Mouse (Mus musculus) lung, embryonic 14.5 days (tissue): ENCODE data around the gene Slc7a9. TPM values are rescaled to one million over a fixed set of nuclear protein-coding genes. Genes with fewer than 3 reads are reported as not detected.
A peak's percentile ranks its signal among the peaks of the same experiment; 100 is the strongest.

ENCODE experiments used
- ATAC-seq: fragments of 200-750 bp; cut with Nextera tagmentation; 2 replicates; pipeline ENCODE4 v1.8.0; 2017; ENCODE audit warnings: mild to moderate bottlenecking, moderate TSS enrichment, moderate library complexity; ENCODE audit not compliant: insufficient read depth
- DNase-seq: peaks from one replicate; pipeline ENCODE4 v3.0.0-alpha.2; 2015
- H3K27ac ChIP-seq: fragments of 300-500 bp; sonication (generic); 2 replicates; pipeline ENCODE4 v1.5.1; 2014; ENCODE audit warnings: low read depth, mild to moderate bottlenecking, moderate library complexity
- H3K27me3 ChIP-seq: fragments of 300-500 bp; sonication (generic); 2 replicates; pipeline ENCODE4 v1.6.1; 2014; ENCODE audit warnings: low read length, control low read depth; ENCODE audit not compliant: insufficient read depth
- H3K36me3 ChIP-seq: fragments of 300-500 bp; sonication (generic); 2 replicates; pipeline ENCODE4 v1.6.1; 2014; ENCODE audit warnings: control low read depth; ENCODE audit not compliant: insufficient read depth
- H3K4me1 ChIP-seq: fragments of 300-500 bp; sonication (generic); 2 replicates; pipeline ENCODE4 v1.6.1; 2014; ENCODE audit warnings: antibody characterized with exemption, control low read depth; ENCODE audit not compliant: insufficient read depth
- H3K4me2 ChIP-seq: fragments of 300-500 bp; sonication (generic); 2 replicates; pipeline ENCODE4 v1.6.1; 2014; ENCODE audit warnings: mild to moderate bottlenecking
- H3K4me3 ChIP-seq: fragments of 300-500 bp; sonication (generic); 2 replicates; pipeline ENCODE4 v1.5.1; 2014; ENCODE audit warnings: low read depth, low read length
- H3K9ac ChIP-seq: fragments of 300-500 bp; sonication (generic); 2 replicates; pipeline ENCODE4 v1.6.1; 2014
- H3K9me3 ChIP-seq: fragments of 300-500 bp; sonication (generic); 2 replicates; pipeline ENCODE4 v1.6.1; 2016; ENCODE audit warnings: low read depth, low read length, control low read depth
- CTCF ChIP-seq: IDR thresholded peaks from 2 replicates; pipeline ENCODE4 v1.5.1; 2016; ENCODE audit warnings: antibody characterized with exemption, low read depth
- whole genome bisulfite sequencing: fragments of 180-500 bp; shearing (Covaris S2); extraction: QIAGEN DNeasy Blood & Tissue Kit; methylation state at CpG from one replicate; pipeline ENCODE4 v1.1.7; 2014; 5-methylcytosine and 5-hydroxymethylcytosine counted together
- polyA plus RNA-seq: library from polyadenylated mRNA; unstranded; fragments of >200 nt; fragmentation: Nextera tagmentation; extraction: Ambion mirVana; gene quantifications from 2 replicates; pipeline ENCODE4 v1.2.1, GENCODE M21; 2014

Slc7a9 gene
- 0.49 and 0.67 TPM in 2 replicates for polyA plus RNA-seq

DNA sequence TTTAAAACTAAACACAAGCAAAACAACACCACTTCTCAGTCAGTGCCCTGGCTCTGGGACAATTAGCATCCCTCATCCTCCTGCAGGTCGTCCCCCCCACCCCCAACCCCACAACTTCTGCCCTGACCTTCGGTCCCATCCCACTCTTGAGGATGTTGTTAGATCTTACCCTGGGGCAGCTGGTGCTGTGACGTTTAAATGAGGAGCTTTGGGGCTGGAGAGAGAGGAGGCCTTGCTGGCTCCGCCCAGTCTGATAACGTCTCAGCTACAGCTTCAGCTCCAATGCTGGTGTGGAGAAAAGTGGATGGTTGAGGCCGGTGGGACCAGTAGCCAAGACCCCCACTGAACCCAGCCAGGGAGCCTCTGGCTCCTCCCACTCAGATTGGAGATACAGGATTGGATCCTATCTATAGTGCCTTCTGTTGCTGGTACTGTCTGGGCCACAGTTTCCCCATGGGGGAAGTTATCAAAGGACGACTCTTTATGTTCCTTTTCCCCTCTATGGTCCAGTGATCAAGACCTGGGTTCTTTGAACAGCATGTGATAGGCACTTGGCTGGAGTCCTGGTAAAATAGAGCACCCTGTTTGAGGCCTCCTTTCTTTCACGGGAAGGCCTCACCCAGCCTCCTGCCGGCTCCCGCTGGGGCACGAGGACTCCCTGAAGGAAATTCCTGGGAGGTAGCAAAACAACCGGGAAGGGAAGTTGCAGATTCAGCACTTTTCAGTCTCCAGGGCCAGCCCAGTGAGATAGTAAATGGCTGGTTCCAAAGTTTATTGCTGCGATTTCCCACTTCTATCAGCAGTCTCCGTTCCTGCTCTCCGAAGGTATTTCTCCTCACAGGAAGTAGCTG, at the start of gene Slc7a9:
TSS of gene Slc7a9 (plus strand) at position 801 of the 851 bp plus-strand sequence.
- DNase-seq: peak; percentile 37
- WGBS: 20% methylated on average over 15 of the region's 15 CpGs
- peak; percentile 21; the same call in 1 of the 2 replicates for ATAC-seq
- Histone ChIP-seq H3K4me3 (no peak within 1 kb of the TSS), H3K9me3 (no peaks in the 10 kb centered on the region), H3K27me3 (no peaks in the 10 kb centered on the region), H3K4me2 (no peak within 1 kb of the TSS), H3K4me1 (no peaks in the 10 kb centered on the region), H3K9ac (peak within 1 kb of the TSS; percentile 5; the same call in 1 of the 2 replicates), H3K36me3 (no peaks in the 10 kb centered on the region), H3K27ac (0 out of 2 replicates have a peak within 1 kb of the TSS, but pooled peaks have one; percentile 6)
- TF ChIP-seq CTCF: no peak

DNA sequence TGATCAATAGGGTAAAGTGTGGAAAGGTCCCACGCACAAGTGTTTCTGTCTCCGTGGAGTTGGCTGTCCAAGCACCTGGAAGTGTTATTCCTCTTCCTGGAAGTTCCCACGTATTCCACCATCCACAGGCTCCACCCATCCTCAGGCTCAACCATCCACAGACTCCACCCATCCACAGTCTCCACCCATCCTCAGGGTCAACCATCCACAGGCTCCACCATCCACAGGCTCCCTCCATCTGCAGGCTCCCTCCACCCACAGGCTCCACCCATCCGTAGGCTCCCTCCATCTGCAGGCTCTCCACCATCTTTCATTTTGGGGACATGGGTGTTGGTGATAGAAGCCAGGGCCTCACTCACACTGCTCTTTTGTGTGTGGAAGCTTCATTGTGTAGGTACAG, 47.4 kb upstream of the Slc7a9 start:
- no peak for DNase-seq
- Histone ChIP-seq H3K4me2 (no peak overlapping the region), H3K27me3 (no peaks in the 10 kb centered on the region), H3K4me1 (no peaks in the 10 kb centered on the region), H3K27ac (no peak overlapping the region), H3K9ac (no peak overlapping the region), H3K9me3 (no peaks in the 10 kb centered on the region), H3K4me3 (no peak overlapping the region), H3K36me3 (peaks cover 62% of the 10 kb centered on the region)
- WGBS: 88% methylated on average over 4 of the region's 4 CpGs
- no peak for ATAC-seq
- no peak for TF ChIP-seq CTCF

DNA sequence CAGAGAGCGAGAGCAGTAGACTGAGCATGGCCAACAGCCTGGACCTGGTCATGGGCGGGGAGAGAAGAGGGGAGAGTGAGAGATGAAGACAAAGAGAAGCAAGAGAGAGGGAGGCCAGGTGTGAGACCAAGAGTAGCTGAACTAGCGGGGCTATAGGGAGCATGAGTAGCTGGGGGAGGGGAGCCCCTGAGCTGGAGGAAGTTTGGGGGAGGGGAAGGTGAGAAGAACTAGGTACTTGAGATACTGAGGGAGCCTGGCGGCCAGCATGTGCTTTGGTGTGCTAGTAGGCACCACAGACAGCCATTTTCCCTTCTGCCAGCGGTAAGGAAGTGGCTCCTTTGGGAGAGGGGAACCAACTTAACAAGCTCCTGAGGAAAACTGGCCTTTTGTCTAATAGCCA, 33.4 kb upstream of the Slc7a9 start:
- Histone ChIP-seq H3K36me3 (peaks cover 57% of the 10 kb centered on the region), H3K4me3 (no peak overlapping the region), H3K4me2 (no peak overlapping the region), H3K4me1 (no peaks in the 10 kb centered on the region), H3K9ac (no peak overlapping the region), H3K9me3 (no peaks in the 10 kb centered on the region), H3K27me3 (no peaks in the 10 kb centered on the region), H3K27ac (0 out of 2 replicates have a peak overlapping the region, but pooled peaks have one; percentile 8)
- DNase-seq: peak; percentile 38
- no peak for TF ChIP-seq CTCF
- WGBS: 50% methylated on average over 5 of the region's 5 CpGs
- ATAC-seq: no peak

DNA sequence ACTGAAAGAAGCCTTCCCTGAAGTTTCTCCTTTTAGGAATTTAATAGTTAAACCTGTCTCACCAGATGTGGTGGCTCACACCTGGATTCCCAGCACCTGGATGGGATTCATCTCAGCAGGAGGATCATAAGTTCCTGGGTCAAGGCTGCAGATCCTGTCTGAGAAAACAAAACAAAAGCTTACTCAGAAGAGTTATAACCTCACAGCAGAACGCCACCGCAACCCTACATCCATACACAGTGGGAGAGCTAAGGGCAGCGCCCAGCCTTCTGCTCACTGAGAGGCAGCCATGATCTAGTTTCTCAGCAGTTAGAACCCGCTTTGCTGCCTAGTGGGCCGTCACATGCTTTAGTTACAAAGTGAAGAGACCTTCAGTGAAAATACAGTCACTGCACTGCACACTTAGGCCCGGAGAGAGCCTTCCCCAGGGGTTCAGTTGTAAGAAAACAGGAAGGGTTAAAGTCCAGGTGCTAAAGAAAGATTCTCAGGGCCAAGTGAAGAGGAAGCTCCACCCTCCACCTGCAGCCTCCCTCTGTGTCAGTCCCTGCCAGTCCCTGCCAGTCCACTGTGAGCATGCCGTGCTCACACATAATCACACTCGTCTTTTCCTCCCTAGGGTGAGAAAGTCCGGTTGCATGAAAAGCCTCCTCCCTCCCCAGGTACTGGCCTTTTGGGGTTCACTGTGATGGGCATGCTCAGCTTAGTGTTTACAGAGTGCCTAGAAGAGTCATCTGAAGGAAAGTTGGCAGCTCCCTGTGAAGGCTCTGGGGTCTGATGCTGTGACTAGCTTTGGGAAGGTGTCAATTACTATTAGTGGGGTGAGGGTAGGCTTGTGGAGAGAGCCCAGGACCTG, 32.6 kb upstream of the Slc7a9 start:
- 77% methylated on average over 9 of the region's 9 CpGs for WGBS
- peaks cover 57% of the 10 kb centered on the region for H3K36me3 ChIP-seq
- H3K9me3 ChIP-seq: no peaks in the 10 kb centered on the region
- ATAC-seq: no peak
- no peak overlapping the region for H3K9ac ChIP-seq
- H3K27ac ChIP-seq: no peak overlapping the region
- no peak for TF ChIP-seq CTCF
- no peak overlapping the region for H3K4me3 ChIP-seq
- H3K27me3 ChIP-seq: no peaks in the 10 kb centered on the region
- no peak overlapping the region for H3K4me2 ChIP-seq
- no peak for DNase-seq
- no peaks in the 10 kb centered on the region for H3K4me1 ChIP-seq

DNA sequence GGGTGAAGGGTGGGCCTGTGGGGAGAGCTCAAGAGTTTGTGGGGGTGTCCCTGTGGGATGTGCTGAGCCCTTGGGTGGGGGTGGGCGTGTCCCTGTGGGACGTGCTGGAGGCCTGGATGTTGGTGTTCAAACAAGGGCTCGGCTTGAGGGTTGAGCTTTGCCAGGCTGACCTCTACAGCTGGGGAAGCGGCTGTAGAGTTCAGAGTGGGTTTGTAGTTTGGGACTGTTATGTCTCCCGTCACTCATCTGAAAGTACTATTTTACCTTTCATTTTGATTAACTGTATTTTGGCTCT, 32.0 kb upstream of the Slc7a9 start:
- no peak overlapping the region for H3K4me3 ChIP-seq
- H3K4me2 ChIP-seq: no peak overlapping the region
- no peak overlapping the region for H3K9ac ChIP-seq
- no peak overlapping the region for H3K27ac ChIP-seq
- H3K4me1 ChIP-seq: no peaks in the 10 kb centered on the region
- no peak for DNase-seq
- H3K36me3 ChIP-seq: peaks cover 62% of the 10 kb centered on the region
- 73% methylated on average over 5 of the region's 5 CpGs for WGBS
- no peaks in the 10 kb centered on the region for H3K9me3 ChIP-seq
- ATAC-seq: no peak
- no peaks in the 10 kb centered on the region for H3K27me3 ChIP-seq
- no peak for TF ChIP-seq CTCF

DNA sequence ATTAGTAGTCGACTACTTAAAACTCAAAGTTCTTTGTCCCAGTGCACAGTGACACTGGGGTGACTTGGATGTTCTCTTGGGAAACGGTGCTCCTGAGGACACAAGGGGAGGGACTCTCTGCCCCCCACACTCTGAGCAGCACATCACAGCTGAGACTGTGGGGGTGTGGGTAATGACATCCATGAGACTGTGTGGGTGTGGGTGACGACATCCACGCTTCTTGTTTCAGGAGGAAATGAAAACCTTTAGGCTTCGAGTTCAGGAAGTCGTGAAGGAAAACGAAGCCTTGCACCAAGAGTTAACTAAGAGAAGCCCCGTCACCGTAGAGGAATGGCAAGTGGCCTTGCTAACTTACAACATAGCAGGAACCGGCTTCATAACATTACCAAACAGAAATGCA, 25.5 kb upstream of the Slc7a9 start:
- DNase-seq (no peak), ATAC-seq (no peak)
- 79% methylated on average over 10 of the region's 10 CpGs for WGBS
- no peaks in the 10 kb centered on the region for H3K4me1 ChIP-seq
- H3K4me2 ChIP-seq: no peak overlapping the region
- no peak overlapping the region for H3K27ac ChIP-seq
- no peak overlapping the region for H3K9ac ChIP-seq
- no peak overlapping the region for H3K4me3 ChIP-seq
- peaks cover 80% of the 10 kb centered on the region for H3K36me3 ChIP-seq
- H3K27me3 ChIP-seq: no peaks in the 10 kb centered on the region
- no peaks in the 10 kb centered on the region for H3K9me3 ChIP-seq
- TF ChIP-seq CTCF: no peak

DNA sequence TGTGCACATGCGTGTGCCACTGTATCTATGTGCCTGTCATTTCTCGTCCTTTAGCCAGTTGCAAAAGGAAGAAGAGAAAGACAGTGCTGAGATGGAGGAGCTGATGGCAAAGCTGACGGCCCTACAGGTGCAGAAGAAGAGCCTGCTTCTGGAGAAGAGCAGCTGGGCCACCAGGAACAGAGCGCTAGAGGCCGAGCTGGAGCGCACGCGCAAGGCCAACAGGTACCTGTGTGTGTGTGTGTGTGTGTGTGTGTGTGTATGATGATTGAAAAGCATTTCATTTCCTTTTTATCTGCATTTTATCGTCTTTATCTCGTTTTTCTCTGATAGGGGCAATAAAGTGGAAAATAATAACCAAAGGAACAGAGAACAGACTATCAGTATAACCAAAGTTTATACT, 20.4 kb upstream of the Slc7a9 start:
- 84% methylated on average over 10 of the region's 10 CpGs for WGBS
- H3K4me3 ChIP-seq: no peak overlapping the region
- no peak overlapping the region for H3K27ac ChIP-seq
- no peaks in the 10 kb centered on the region for H3K9me3 ChIP-seq
- no peak overlapping the region for H3K4me2 ChIP-seq
- ATAC-seq: no peak
- DNase-seq: no peak
- peaks cover 81% of the 10 kb centered on the region for H3K36me3 ChIP-seq
- H3K27me3 ChIP-seq: no peaks in the 10 kb centered on the region
- H3K9ac ChIP-seq: no peak overlapping the region
- TF ChIP-seq CTCF: no peak
- H3K4me1 ChIP-seq: no peaks in the 10 kb centered on the region
